In the genomic region with DNA sequence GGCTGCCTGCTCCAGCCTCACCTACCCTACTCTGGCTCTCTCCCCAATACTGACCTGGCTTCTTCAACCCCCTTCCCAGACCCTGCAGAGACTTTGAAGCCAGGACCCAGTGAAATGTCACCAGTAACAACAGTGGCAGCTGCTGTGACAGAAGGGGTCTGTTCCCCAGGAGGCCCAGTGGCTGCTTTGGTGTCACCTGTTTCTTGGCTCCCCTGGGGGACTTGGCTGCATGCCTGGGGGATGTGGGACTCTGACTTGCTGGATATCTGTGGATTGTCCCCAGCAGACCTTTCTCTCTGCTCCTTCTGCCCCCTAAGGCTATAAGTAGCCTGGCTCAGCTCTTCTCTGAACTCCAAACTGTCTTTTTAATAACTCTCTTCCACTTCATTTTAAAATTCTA, we compare ENCODE assay signal across 29 mouse cellular contexts. TPM values are rescaled to one million over a fixed set of nuclear protein-coding genes. Genes with fewer than 3 reads are reported as not detected.
"Had no signal": no experiment of that assay in that cellular context is flagged by ENCODE, and none has a peak within 500 bp of the region (broad histone marks: within the 10 kb centered on the region; RNA-seq: fewer than 3 reads in every experiment).

A gene (minus strand): TSS at position 1 of the 400 bp plus-strand sequence.

- H3K9me3 ChIP-seq: kidney, embryonic 15.5 days; limb, embryonic 10.5 days; limb, embryonic 13.5 days; midbrain, embryonic 12.5 days; neural tube, embryonic 13.5 days; stomach, embryonic 15.5 days had no signal

- H3K36me3 ChIP-seq: stomach, embryonic 15.5 days had no signal

- H3K27me3 ChIP-seq: kidney, embryonic 15.5 days; limb, embryonic 13.5 days; midbrain, embryonic 12.5 days; neural tube, embryonic 13.5 days; stomach, embryonic 15.5 days had no signal

- DNase-seq: kidney, adult 11 months; kidney, adult 8-10 months; kidney, postnatal 10 days; kidney, postnatal 36 days; layer of hippocampus, postnatal 36 days; liver; liver, postnatal 0 days; lung, embryonic 14.5 days; retina, postnatal 1 day; right cerebral cortex, postnatal 25 days; spleen, adult 18-20 months; thymus, postnatal 4 days had no signal

- H3K27ac ChIP-seq: kidney, embryonic 15.5 days; left cerebral cortex, adult 2 months; limb, embryonic 10.5 days; limb, embryonic 13.5 days; liver, embryonic 14.5 days; macrophage; midbrain, embryonic 12.5 days; neural tube, embryonic 13.5 days; stomach, embryonic 15.5 days had no signal

- H3K4me2 ChIP-seq: kidney, embryonic 15.5 days; limb, embryonic 13.5 days; lung, embryonic 14.5 days; midbrain, embryonic 12.5 days; neural tube, embryonic 13.5 days; stomach, embryonic 15.5 days had no signal

- H3K4me3 ChIP-seq: kidney, embryonic 15.5 days; left cerebral cortex, adult 2 months; limb, embryonic 10.5 days; limb, embryonic 13.5 days; midbrain, embryonic 12.5 days; myocyte; neural tube, embryonic 13.5 days; stomach, embryonic 15.5 days had no signal

- ATAC-seq: liver, postnatal 0 days; lung, postnatal 0 days had no signal

- H3K9ac ChIP-seq: kidney, embryonic 15.5 days; limb, embryonic 13.5 days; liver, embryonic 14.5 days; liver, postnatal 0 days; lung, embryonic 14.5 days; midbrain, embryonic 12.5 days; neural tube, embryonic 13.5 days; stomach, embryonic 15.5 days had no signal

RNA-seq across cellular contexts. Expression of the gene that starts here (rescaled TPM):
- total RNA-seq: layer of hippocampus, adult 8-10 months; layer of hippocampus, postnatal 10 days; layer of hippocampus, postnatal 36 days; left cerebral cortex, adult 2 months; left cerebral cortex, postnatal 10 days; megakaryocyte, adult 5-6 weeks; monocyte, adult 5-6 weeks; neutrophil, adult 5-6 weeks had no signal
- polyA plus RNA-seq: limb, embryonic 10.5 days; liver, postnatal 0 days; lung, postnatal 0 days; macrophage had no signal
